7 mouse cellular contexts compared by ENCODE assay signal in genomic region chr6:127581915-127582314, GRCm38 (mm10). TPM values are rescaled to one million over a fixed set of nuclear protein-coding genes. Genes with fewer than 3 reads are reported as not detected.
DNase-seq lines count a peak whose midpoint lies in the region; ATAC-seq lines count a peak whose summit lies in the region.

No protein-coding gene starts in this region.

- peak overlapping the region; percentile 14; the same call in 1 of the 2 replicates for H3K4me3 ChIP-seq in embryonic facial prominence, embryonic 14.5 days (ENCODE audit: low read depth, low read length)
- no peak overlapping the region; the same call in 1 of the 2 replicates for H3K4me3 ChIP-seq in intestine, embryonic 15.5 days (replicated peaks)
- no peak overlapping the region for H3K4me3 ChIP-seq in midbrain, embryonic 13.5 days (replicated peaks)

- H3K9me3 ChIP-seq in embryonic facial prominence, embryonic 14.5 days (ENCODE audit: control insufficient read depth, low read length): no peaks in the 10 kb centered on the region
- no peaks in the 10 kb centered on the region for H3K9me3 ChIP-seq in intestine, embryonic 15.5 days
- no peaks in the 10 kb centered on the region for H3K9me3 ChIP-seq in midbrain, embryonic 13.5 days

- H3K9ac ChIP-seq in embryonic facial prominence, embryonic 14.5 days (ENCODE audit: low read depth, low read length): no peak overlapping the region
- no peak overlapping the region for H3K9ac ChIP-seq in intestine, embryonic 15.5 days
- peak overlapping the region; percentile 34 for H3K9ac ChIP-seq in midbrain, embryonic 13.5 days (replicated peaks)

- H3K4me2 ChIP-seq in embryonic facial prominence, embryonic 14.5 days (ENCODE audit: low read depth, low read length): peak overlapping the region; percentile 54
- peak overlapping the region; percentile 60 for H3K4me2 ChIP-seq in intestine, embryonic 15.5 days (replicated peaks)
- H3K4me2 ChIP-seq in midbrain, embryonic 13.5 days (replicated peaks): peak overlapping the region; percentile 46

- no peaks in the 10 kb centered on the region for H3K27me3 ChIP-seq in embryonic facial prominence, embryonic 14.5 days (replicated peaks; ENCODE audit: control insufficient read depth, insufficient read depth, low read length)
- no peaks in the 10 kb centered on the region for H3K27me3 ChIP-seq in intestine, embryonic 15.5 days (replicated peaks)
- no peaks in the 10 kb centered on the region; the same call in 1 of the 2 replicates for H3K27me3 ChIP-seq in midbrain, embryonic 13.5 days

- peaks cover 6% of the 10 kb centered on the region for H3K4me1 ChIP-seq in embryonic facial prominence, embryonic 14.5 days (ENCODE audit: control insufficient read depth, insufficient read depth, low read length)
- peaks cover 12% of the 10 kb centered on the region for H3K4me1 ChIP-seq in intestine, embryonic 15.5 days (replicated peaks)
- peaks cover 10% of the 10 kb centered on the region for H3K4me1 ChIP-seq in midbrain, embryonic 13.5 days (replicated peaks)

- ATAC-seq in embryonic facial prominence, embryonic 14.5 days (ENCODE audit: low read depth): no peak
- ATAC-seq in intestine, embryonic 15.5 days: no peak
- ATAC-seq in midbrain, embryonic 13.5 days: no peak; the same call in 1 of the 2 replicates

- 55% methylated on average over 12 of the region's 12 CpGs for WGBS in embryonic facial prominence, embryonic 14.5 days
- WGBS in intestine, embryonic 15.5 days: 44% methylated on average over 12 of the region's 12 CpGs
- 55% methylated on average over 12 of the region's 12 CpGs for WGBS in midbrain, embryonic 13.5 days

- DNase-seq in CD8-positive naive resting alpha-beta T cell, adult 2 months (ENCODE audit: low read depth in 2 of 2, low spot score in 2 of 2): peak; percentile 41 to 51
- no peak for DNase-seq in embryonic facial prominence, embryonic 14.5 days (ENCODE audit: low spot score)
- DNase-seq in thymus, postnatal 36 days: peak; percentile 60 to 63
- no peak for DNase-seq in urinary bladder, postnatal 4 days (ENCODE audit: low spot score in 2 of 2)
- DNase-seq in gastrocnemius, postnatal 36 days: no peak

- intact Hi-C loops in gastrocnemius, postnatal 36 days (cut with DNase I): loop anchor here (5.0 kb wide), 1 partner anchor 40 kb away; no protein-coding TSS in a partner anchor

- H3K27ac ChIP-seq in embryonic facial prominence, embryonic 14.5 days (replicated peaks; ENCODE audit: low read depth, low read length): no peak overlapping the region
- no peak overlapping the region for H3K27ac ChIP-seq in intestine, embryonic 15.5 days
- no peak overlapping the region for H3K27ac ChIP-seq in midbrain, embryonic 13.5 days

- H3K36me3 ChIP-seq in embryonic facial prominence, embryonic 14.5 days (ENCODE audit: control insufficient read depth, insufficient read depth, low read length): no peaks in the 10 kb centered on the region
- H3K36me3 ChIP-seq in intestine, embryonic 15.5 days: no peaks in the 10 kb centered on the region
- H3K36me3 ChIP-seq in midbrain, embryonic 13.5 days: no peaks in the 10 kb centered on the region

RNA-seq across cellular contexts. Expression of gene Cracr2a, which starts 20.8 kb away (rescaled TPM):
- 1.0 and 1.1 TPM in 2 replicates for polyA plus RNA-seq in embryonic facial prominence, embryonic 14.5 days (2014; fragmentation: Nextera tagmentation; extraction: Ambion mirVana)
- polyA plus RNA-seq in intestine, embryonic 15.5 days (2015; fragmentation: Nextera tagmentation; extraction: Ambion mirVana): 2.2 and 2.5 TPM in 2 replicates
- polyA plus RNA-seq in midbrain, embryonic 13.5 days (2015; fragmentation: Nextera tagmentation; extraction: Ambion mirVana): 0.24 and 0.53 TPM in 2 replicates
- total RNA-seq in gastrocnemius, postnatal 36 days (2021): under 1 TPM; 0.31 to 0.35 TPM

Comparison
In these comparisons a context has a peak if more than half of its experiments do, and no peak if none do; other contexts are left out.
1. DNase-seq: peak in CD8-positive naive resting alpha-beta T cell, adult 2 months (2 of 2) and thymus, postnatal 36 days (2 of 2); none in embryonic facial prominence, embryonic 14.5 days (single experiment), urinary bladder, postnatal 4 days (0 of 2) and gastrocnemius, postnatal 36 days (0 of 2).
2. Peak in every context shown above with its lines, with median percentiles within 50 percentile points of each other: H3K4me2 ChIP-seq.